Mouse (Mus musculus) limb, embryonic 13.5 days (tissue): Measurements from ENCODE around the gene Stap2. TPM values are rescaled to one million over a fixed set of nuclear protein-coding genes. Genes with fewer than 3 reads are reported as not detected.
A peak's percentile ranks its signal among the peaks of the same experiment; 100 is the strongest.

ENCODE experiments used
- ATAC-seq: fragments of 200-750 bp; cut with Nextera tagmentation; 2 replicates; pipeline ENCODE4 v1.8.0; 2017; ENCODE audit warnings: low read depth, moderate number of reproducible peaks, moderate TSS enrichment; ENCODE audit not compliant: low FRiP score
- H3K27ac ChIP-seq: fragments of 300-500 bp; sonication (generic); 2 replicates; pipeline ENCODE4 v1.5.1; 2015; ENCODE audit warnings: inconsistent platforms, mild to moderate bottlenecking, moderate library complexity
- H3K27me3 ChIP-seq: fragments of 300-500 bp; sonication (generic); 2 replicates; pipeline ENCODE4 v1.6.1; 2015; ENCODE audit warnings: mild to moderate bottlenecking, inconsistent platforms
- H3K36me3 ChIP-seq: fragments of 300-500 bp; sonication (generic); 2 replicates; pipeline ENCODE4 v1.6.1; 2015; ENCODE audit warnings: inconsistent platforms, mild to moderate bottlenecking, moderate library complexity
- H3K4me1 ChIP-seq: fragments of 300-500 bp; sonication (generic); 2 replicates; pipeline ENCODE4 v1.6.1; 2015; ENCODE audit warnings: inconsistent platforms
- H3K4me2 ChIP-seq: fragments of 300-500 bp; sonication (generic); replicated peaks from 2 replicates; pipeline ENCODE4 v1.6.1; 2015; ENCODE audit warnings: inconsistent platforms, mild to moderate bottlenecking, moderate library complexity
- H3K4me3 ChIP-seq: fragments of 300-500 bp; sonication (generic); 2 replicates; pipeline ENCODE4 v1.5.1; 2015; ENCODE audit warnings: moderate library complexity, mild to moderate bottlenecking, inconsistent platforms
- H3K9ac ChIP-seq: fragments of 300-500 bp; sonication (generic); 2 replicates; pipeline ENCODE4 v1.6.1; 2015; ENCODE audit warnings: mild to moderate bottlenecking, inconsistent platforms
- H3K9me3 ChIP-seq: fragments of 300-500 bp; sonication (generic); 2 replicates; pipeline ENCODE4 v1.6.1; 2016; ENCODE audit warnings: inconsistent platforms
- WGBS: fragments of 180-500 bp; shearing (Covaris S2); methylation state at CpG from one replicate; pipeline ENCODE4 v1.1.7; 2015; 5-methylcytosine and 5-hydroxymethylcytosine counted together
- polyA plus RNA-seq: library from polyadenylated mRNA; unstranded; fragments of >200 nt; fragmentation: Nextera tagmentation; extraction: Ambion mirVana; gene quantifications from 2 replicates; pipeline ENCODE4 v1.2.1, GENCODE M21; 2015

Stap2 gene
- polyA plus RNA-seq, 1 experiment from 2014 or later: 8.1 TPM

DNA sequence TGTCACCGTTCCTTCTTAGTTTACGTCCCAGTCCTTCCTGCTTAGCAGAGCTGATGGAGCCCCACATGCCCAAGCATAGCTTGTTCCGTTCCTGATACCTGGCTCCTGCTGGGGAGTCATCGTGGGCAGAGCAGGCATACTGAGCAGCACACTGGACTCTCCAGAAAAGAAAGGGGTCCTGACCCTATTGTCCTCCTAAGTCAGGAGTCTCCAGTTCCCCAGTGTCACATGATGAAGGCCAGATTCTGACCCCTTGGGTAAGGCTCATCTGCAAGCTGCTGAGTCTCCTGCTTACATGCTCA is 17.6 kb upstream of the Stap2 start:
- H3K27ac ChIP-seq: no peak overlapping the region

GRCm38 (mm10) chr17:56022131-56022988 is 17.0 kb upstream of the Stap2 start:
- Histone ChIP-seq H3K4me3 (no peak overlapping the region), H3K9ac (peak overlapping the region; percentile 4; the same call in 1 of the 2 replicates), H3K36me3 (peaks cover 73% of the 10 kb centered on the region), H3K4me2 (no peak overlapping the region), H3K4me1 (0 out of 2 replicates have a peak, but pooled peaks cover 5% of the 10 kb centered on the region), H3K9me3 (no peaks in the 10 kb centered on the region), H3K27me3 (no peaks in the 10 kb centered on the region), H3K27ac (no peak overlapping the region)
- 34% methylated on average over 2 of the region's 2 CpGs for WGBS
- ATAC-seq: no peak

More for the DNA sequence above, 17.6 kb upstream of the Stap2 start:
- peaks cover 73% of the 10 kb centered on the region for H3K36me3 ChIP-seq
- H3K4me2 ChIP-seq: no peak overlapping the region
- H3K9me3 ChIP-seq: no peaks in the 10 kb centered on the region
- ATAC-seq: no peak
- H3K27me3 ChIP-seq: no peaks in the 10 kb centered on the region
- 83% methylated on average over 4 of the region's 4 CpGs for WGBS
- H3K9ac ChIP-seq: peak overlapping the region; percentile 4; the same call in 1 of the 2 replicates
- H3K4me3 ChIP-seq: no peak overlapping the region
- 0 out of 2 replicates have a peak, but pooled peaks cover 5% of the 10 kb centered on the region for H3K4me1 ChIP-seq

GRCm38 (mm10) chr17:56021161-56021910 is 16.0 kb upstream of the Stap2 start:
- no peak for ATAC-seq
- H3K4me2 ChIP-seq: no peak overlapping the region
- H3K9me3 ChIP-seq: no peaks in the 10 kb centered on the region
- no peaks in the 10 kb centered on the region for H3K27me3 ChIP-seq
- no peak overlapping the region for H3K27ac ChIP-seq
- no peak overlapping the region for H3K9ac ChIP-seq
- H3K36me3 ChIP-seq: peaks cover 76% of the 10 kb centered on the region
- 79% methylated on average over 4 of the region's 4 CpGs for WGBS
- H3K4me1 ChIP-seq: 0 out of 2 replicates have a peak, but pooled peaks cover 5% of the 10 kb centered on the region
- H3K4me3 ChIP-seq: no peak overlapping the region

GRCm38 (mm10) chr17:56020400-56021084 is 15.2 kb upstream of the Stap2 start:
- H3K27ac ChIP-seq: no peak overlapping the region
- peaks cover 84% of the 10 kb centered on the region for H3K36me3 ChIP-seq
- WGBS: 91% methylated on average over 6 of the region's 6 CpGs
- H3K4me1 ChIP-seq: 0 out of 2 replicates have a peak, but pooled peaks cover 5% of the 10 kb centered on the region
- ATAC-seq: no peak
- no peaks in the 10 kb centered on the region for H3K9me3 ChIP-seq
- no peak overlapping the region for H3K9ac ChIP-seq
- H3K4me3 ChIP-seq: no peak overlapping the region
- H3K27me3 ChIP-seq: no peaks in the 10 kb centered on the region
- H3K4me2 ChIP-seq: no peak overlapping the region

DNA sequence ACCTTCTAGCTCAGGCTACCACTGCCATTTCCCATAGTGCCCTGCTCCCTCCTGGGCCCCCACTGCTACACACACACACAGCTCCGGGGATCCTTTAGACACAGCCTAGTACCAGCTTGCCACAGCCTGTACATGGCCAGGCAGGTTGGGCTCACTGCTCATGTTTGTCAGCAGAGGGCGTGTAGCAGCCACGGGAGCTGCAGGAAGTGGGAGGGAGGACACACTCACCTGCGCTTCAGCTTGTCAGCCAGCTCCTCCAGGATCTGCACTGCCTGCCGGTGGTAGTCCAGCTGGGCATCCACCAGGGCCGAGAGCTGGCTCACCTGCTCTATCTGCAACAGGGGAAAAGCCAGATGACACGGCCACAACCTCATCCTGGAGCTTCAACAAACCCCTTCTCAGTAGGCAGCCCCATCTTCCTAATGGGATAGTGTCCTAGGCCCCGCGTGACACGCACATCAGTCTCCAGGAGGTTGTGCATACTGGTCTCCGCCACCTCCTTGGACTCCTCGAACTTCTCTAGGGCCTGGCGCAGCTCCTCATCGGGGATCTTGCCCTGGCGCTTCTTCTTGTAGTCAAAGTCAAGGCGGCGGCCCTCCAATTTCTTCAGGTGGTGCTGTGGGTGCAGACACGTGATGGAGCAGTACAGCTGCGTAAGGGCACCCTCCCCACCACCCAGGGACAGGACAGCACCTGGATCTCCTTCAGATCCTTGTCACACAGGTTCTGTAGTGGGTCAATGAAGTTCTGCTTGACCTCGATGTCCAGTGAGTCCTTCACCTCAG is 13.2 kb upstream of the Stap2 start:
- no peaks in the 10 kb centered on the region for H3K9me3 ChIP-seq
- 0 out of 2 replicates have a peak, but pooled peaks cover 3% of the 10 kb centered on the region for H3K4me1 ChIP-seq
- ATAC-seq: 0 out of 2 replicates have a peak, but pooled peaks have one; percentile 22
- H3K36me3 ChIP-seq: peaks cover 86% of the 10 kb centered on the region
- no peak overlapping the region for H3K4me2 ChIP-seq
- no peaks in the 10 kb centered on the region for H3K27me3 ChIP-seq
- no peak overlapping the region for H3K4me3 ChIP-seq
- 0 out of 2 replicates have a peak overlapping the region, but pooled peaks have one; percentile 31 for H3K9ac ChIP-seq
- 79% methylated on average over 20 of the region's 20 CpGs for WGBS
- no peak overlapping the region for H3K27ac ChIP-seq

GRCm38 (mm10) chr17:56017848-56018247 is 12.5 kb upstream of the Stap2 start:
- H3K4me2 ChIP-seq: no peak overlapping the region
- H3K27me3 ChIP-seq: no peaks in the 10 kb centered on the region
- peaks cover 86% of the 10 kb centered on the region for H3K36me3 ChIP-seq
- no peaks in the 10 kb centered on the region for H3K9me3 ChIP-seq
- no peak overlapping the region for H3K27ac ChIP-seq
- H3K4me1 ChIP-seq: 0 out of 2 replicates have a peak, but pooled peaks cover 3% of the 10 kb centered on the region
- no peak overlapping the region for H3K4me3 ChIP-seq
- 92% methylated on average over 7 of the region's 7 CpGs for WGBS
- no peak for ATAC-seq
- 0 out of 2 replicates have a peak overlapping the region, but pooled peaks have one; percentile 31 for H3K9ac ChIP-seq

- no peak for ATAC-seq
- Histone ChIP-seq H3K4me2 (no peak overlapping the region), H3K4me1 (0 out of 2 replicates have a peak, but pooled peaks cover 3% of the 10 kb centered on the region), H3K9ac (no peak overlapping the region), H3K4me3 (no peak overlapping the region), H3K27ac (no peak overlapping the region), H3K36me3 (peaks cover 92% of the 10 kb centered on the region), H3K9me3 (no peaks in the 10 kb centered on the region), H3K27me3 (no peaks in the 10 kb centered on the region)
- WGBS: 81% methylated on average over 15 of the region's 15 CpGs
Measured at GRCm38 (mm10) chr17:56016793-56017785, 11.7 kb upstream of the Stap2 start.

- no peak for ATAC-seq
- Histone ChIP-seq H3K36me3 (peaks cover 94% of the 10 kb centered on the region), H3K4me3 (no peak overlapping the region), H3K4me1 (no peaks in the 10 kb centered on the region), H3K9ac (no peak overlapping the region), H3K9me3 (no peaks in the 10 kb centered on the region), H3K4me2 (no peak overlapping the region), H3K27ac (no peak overlapping the region), H3K27me3 (no peaks in the 10 kb centered on the region)
- 87% methylated on average over 8 of the region's 8 CpGs for WGBS
Measured at GRCm38 (mm10) chr17:56016382-56016781, 11.0 kb upstream of the Stap2 start.

- no peak overlapping the region for H3K4me3 ChIP-seq
- ATAC-seq: no peak
Measured at GRCm38 (mm10) chr17:56015293-56015692, 9.9 kb upstream of the Stap2 start.

DNA sequence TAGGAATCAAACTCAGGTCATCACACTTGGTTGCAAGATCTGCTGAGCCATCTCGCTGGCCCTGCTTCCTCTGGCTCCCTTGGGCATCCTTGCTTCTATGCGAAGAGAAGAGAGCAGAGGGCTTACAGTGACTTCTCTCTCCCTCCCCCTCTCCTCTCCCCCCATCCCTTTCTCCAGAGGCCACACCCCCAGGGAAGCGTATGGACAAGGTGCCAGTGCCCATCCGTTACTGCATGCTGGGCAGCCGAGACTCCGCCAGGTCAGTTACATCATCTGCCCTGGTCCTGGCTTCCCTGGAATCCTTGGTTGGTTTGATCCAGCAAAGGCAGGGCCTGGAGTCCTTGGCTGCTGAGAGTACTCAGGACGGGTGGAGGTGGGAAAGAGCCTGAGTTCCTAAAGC is 6.1 kb upstream of the Stap2 start:
- 84% methylated on average over 7 of the region's 7 CpGs for WGBS

More at GRCm38 (mm10) chr17:56015293-56015692, 9.9 kb upstream of the Stap2 start:
- H3K9ac ChIP-seq: no peak overlapping the region
- peaks cover 93% of the 10 kb centered on the region for H3K36me3 ChIP-seq
- no peaks in the 10 kb centered on the region for H3K27me3 ChIP-seq
- no peaks in the 10 kb centered on the region for H3K9me3 ChIP-seq
- H3K4me1 ChIP-seq: peaks cover 8% of the 10 kb centered on the region
- no peak overlapping the region for H3K4me2 ChIP-seq
- no peak overlapping the region for H3K27ac ChIP-seq
- 95% methylated on average over 9 of the region's 9 CpGs for WGBS

More for the DNA sequence above, 6.1 kb upstream of the Stap2 start:
- ATAC-seq: no peak
- H3K9ac ChIP-seq: no peak overlapping the region
- H3K4me1 ChIP-seq: peaks cover 24% of the 10 kb centered on the region
- no peak overlapping the region for H3K4me3 ChIP-seq
- no peaks in the 10 kb centered on the region for H3K9me3 ChIP-seq
- peaks cover 54% of the 10 kb centered on the region for H3K36me3 ChIP-seq
- no peaks in the 10 kb centered on the region for H3K27me3 ChIP-seq
- no peak overlapping the region for H3K4me2 ChIP-seq
- no peak overlapping the region for H3K27ac ChIP-seq
